Mouse (Mus musculus) liver, adult 2 months (tissue): ENCODE results near the gene Cxcr6.

ENCODE experiments used
- CTCF ChIP-seq: fragments of 200-500 bp; IDR thresholded peaks from 2 replicates; pipeline ENCODE4 v1.5.1; 2011; ENCODE audit warnings: low read depth, low read length, control low read depth
- POLR2A ChIP-seq: fragments of 200-500 bp; IDR thresholded peaks from 2 replicates; pipeline ENCODE4 v1.6.1; 2011; ENCODE audit warnings: low read length, control low read depth; ENCODE audit not compliant: insufficient read depth; ENCODE audit errors: extremely low read depth

- no peak for TF ChIP-seq CTCF
- TF ChIP-seq POLR2A = no peak
Observed at GRCm38 (mm10) chr9:123766996-123767395, 39.3 kb upstream of the Cxcr6 start.
